Mouse (Mus musculus): ENCODE measurements around the gene Btbd35f6. TPM values are rescaled to one million over a fixed set of nuclear protein-coding genes. Genes with fewer than 3 reads are reported as not detected.
"Not testable (repeated sequence)": the region's sequence is repeated elsewhere in the genome, so short reads cannot be mapped to it uniquely, and the experiment has no call there.

Btbd35f6 gene
- not detected for total RNA-seq (2021)

GRCm38 (mm10) chrX:33956440-33956839 lies at the start of gene Btbd35f6:
TSS of gene Btbd35f6 (minus strand) at chrX:33956540.
- DNase-seq (ENCODE audit: extremely low spot score in 1 of 2, low spot score in 1 of 2), result not testable (repeated sequence)

GRCm38 (mm10) chrX:33986716-33987115 lies 30.4 kb upstream of the Btbd35f6 start, which contains the start of gene Gm21870:
TSS of gene Gm21870 (minus strand) at chrX:33986816.
- not testable (repeated sequence) for DNase-seq (ENCODE audit: extremely low spot score in 1 of 2, low spot score in 1 of 2)

GRCm38 (mm10) chrX:33930216-33930615 lies 26.1 kb downstream of the Btbd35f6 start:
- DNase-seq (ENCODE audit: extremely low spot score in 1 of 2, low spot score in 1 of 2), result not testable (repeated sequence)

GRCm38 (mm10) chrX:33928225-33928624 lies 28.1 kb downstream of the Btbd35f6 start:
- not testable (repeated sequence) for DNase-seq (ENCODE audit: extremely low spot score in 1 of 2, low spot score in 1 of 2)

GRCm38 (mm10) chrX:33926344-33926743 lies 30.0 kb downstream of the Btbd35f6 start:
- DNase-seq (ENCODE audit: extremely low spot score in 1 of 2, low spot score in 1 of 2), result not testable (repeated sequence)

GRCm38 (mm10) chrX:33925420-33925819 lies 30.9 kb downstream of the Btbd35f6 start:
- DNase-seq (ENCODE audit: extremely low spot score in 1 of 2, low spot score in 1 of 2), result not testable (repeated sequence)

Other genes with a start within 250 kb of the Btbd35f6 start
- not detected for gene Gm21870, start 30.3 kb upstream of the Btbd35f6 start, total RNA-seq (2021)
- gene Btbd35f9, start 205.0 kb upstream of the Btbd35f6 start, total RNA-seq (2021), result not detected